Mouse (Mus musculus): ENCODE data around the gene Ttc38.
A peak's percentile ranks its signal among the peaks of the same experiment; 100 is the strongest.
"Not testable (repeated sequence)": the region's sequence is repeated elsewhere in the genome, so short reads cannot be mapped to it uniquely, and the experiment has no call there.

Gene Ttc38

DNA sequence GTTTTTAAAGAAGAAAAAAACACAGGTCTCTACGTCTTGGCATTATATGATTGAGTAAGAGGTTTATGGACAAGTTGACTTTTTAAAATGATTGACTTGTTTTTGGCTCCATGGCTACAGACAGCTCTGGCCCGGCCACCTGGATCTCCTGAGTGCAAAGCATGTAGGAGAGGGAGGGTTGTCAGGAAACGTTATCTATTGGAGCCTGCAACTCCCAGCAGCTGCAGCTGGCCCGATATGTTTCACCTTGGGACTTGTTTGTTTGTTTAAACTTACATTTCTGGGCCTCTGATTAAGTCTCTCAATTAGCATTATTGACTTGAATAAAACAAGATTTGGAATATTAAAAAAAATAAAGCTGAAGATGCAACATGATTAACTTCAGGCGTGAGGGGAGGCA, 5.4 kb upstream of the Ttc38 start:
- no peak for DNase-seq (ENCODE audit: low spot score)

DNA sequence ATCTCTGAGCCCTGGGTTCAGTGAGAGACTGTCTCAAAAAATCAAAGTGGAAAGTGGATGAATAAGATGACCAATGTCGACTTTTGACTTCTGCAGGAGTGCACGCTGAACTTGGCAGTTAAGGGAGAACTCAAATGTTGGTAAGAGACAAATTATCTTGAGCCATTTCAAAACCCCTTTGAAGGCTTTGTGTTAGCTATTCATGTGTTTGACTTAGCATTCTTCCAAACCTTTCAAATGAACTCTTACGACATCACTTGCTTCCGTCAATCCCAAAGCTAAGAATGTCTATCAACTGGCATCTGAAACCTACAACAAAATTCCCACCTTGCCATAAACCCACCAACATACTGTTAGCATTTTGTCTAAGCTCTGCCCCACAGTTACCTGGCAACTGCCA, 4.0 kb upstream of the Ttc38 start:
- no peak for DNase-seq (ENCODE audit: low spot score)

DNA sequence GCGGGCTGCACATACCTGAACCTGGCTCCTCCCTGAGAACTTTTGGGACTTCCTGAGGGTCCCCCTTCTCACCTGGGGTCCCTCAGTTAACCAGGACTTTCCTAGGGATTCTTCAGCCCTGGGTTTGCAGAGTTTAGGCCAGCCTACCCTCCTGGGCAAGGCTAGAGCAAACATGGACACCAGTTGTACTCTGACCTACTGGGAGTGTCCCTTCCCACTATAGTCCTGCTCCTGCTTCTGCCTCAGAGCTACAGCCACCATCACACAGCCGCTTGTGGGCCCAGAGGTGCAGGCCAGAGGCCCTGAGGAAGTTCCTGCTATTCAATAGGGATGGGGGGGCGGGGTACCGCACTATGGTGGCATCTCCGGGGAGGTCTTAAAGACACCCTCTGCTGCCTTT, 2.6 kb upstream of the Ttc38 start:
- no peak for DNase-seq (ENCODE audit: low spot score)

DNA sequence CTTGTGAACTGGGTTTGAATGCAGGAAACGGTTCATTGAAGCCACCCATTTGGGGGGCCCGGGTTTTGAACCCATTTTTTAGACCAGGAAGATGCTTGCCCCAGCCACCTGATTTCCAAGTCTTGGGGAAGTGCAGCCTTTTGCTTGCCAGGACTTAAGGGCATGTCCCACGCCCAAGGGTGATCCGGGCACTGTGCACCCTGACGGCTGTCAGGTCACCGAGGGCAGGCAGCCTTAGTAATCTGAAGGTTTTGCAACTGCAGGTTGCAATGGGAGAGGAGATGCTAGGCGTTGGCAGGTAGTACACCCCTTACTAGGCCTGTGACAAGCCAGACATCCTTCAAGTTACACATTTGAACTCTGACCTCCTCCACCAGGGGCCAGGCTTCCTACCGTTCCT, 493 bp downstream of the Ttc38 start:
- DNase-seq (ENCODE audit: low spot score) = no peak

DNA sequence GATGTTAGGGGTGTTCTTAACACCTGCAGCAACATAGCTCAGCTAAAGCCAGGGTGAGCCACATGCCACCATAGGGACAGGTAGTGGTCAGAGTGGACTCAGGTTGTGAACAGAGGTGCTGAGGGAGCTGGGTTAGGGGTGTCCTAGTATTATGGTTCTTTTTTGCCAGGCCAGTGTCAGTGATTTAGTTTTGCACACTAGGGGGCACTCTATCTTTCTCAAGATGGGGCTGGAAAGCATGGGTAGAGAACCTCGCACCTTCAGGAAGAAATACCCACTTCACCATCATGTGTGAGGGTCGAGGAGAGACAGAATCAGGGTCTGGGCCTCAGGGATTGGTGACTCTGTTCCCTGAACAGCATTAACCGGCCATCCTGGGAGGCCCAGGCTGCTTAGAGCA, 3.2 kb downstream of the Ttc38 start:
- DNase-seq (ENCODE audit: low spot score) = no peak

DNA sequence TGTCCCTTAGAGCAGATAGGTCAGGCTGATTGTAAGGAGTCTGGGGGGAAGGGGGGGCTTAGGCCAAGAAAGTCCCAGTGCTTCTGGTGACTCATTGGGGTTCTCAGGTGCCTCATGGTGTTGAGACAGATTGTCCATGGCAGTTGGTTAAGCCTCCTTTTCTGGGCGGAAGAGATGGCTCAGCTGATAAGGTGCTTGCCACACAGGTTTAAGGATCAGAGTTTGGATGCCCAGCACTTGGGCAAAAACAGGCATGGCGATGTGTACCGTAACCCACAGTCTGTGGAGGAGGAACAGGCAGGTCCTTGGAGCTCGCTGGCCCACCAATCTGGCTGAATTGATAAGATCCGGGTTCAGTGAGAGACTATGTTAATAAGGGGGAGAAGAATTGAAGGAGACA, 4.8 kb downstream of the Ttc38 start:
- no peak for DNase-seq (ENCODE audit: low spot score)

DNA sequence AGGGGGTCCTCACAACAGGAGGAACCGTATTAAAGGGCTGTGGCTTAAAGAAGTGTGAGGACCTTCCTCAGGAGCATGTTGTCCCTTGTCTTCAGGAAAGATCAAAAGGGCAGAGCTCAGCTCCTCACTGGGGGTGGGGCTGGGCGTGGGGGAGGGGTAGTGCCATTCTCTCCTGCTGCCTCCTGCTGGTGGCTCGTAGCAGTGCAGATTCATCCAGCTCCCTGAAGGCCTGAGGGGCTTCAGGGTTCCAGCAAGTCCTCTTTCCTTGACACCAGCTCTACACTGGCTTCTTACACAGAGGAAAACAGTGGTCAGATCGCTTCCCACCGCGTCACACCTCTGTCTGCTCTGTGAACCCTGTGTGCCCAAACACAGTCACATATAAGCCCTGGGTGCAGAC, 8.9 kb downstream of the Ttc38 start:
- no peak for DNase-seq (ENCODE audit: low spot score)

DNA sequence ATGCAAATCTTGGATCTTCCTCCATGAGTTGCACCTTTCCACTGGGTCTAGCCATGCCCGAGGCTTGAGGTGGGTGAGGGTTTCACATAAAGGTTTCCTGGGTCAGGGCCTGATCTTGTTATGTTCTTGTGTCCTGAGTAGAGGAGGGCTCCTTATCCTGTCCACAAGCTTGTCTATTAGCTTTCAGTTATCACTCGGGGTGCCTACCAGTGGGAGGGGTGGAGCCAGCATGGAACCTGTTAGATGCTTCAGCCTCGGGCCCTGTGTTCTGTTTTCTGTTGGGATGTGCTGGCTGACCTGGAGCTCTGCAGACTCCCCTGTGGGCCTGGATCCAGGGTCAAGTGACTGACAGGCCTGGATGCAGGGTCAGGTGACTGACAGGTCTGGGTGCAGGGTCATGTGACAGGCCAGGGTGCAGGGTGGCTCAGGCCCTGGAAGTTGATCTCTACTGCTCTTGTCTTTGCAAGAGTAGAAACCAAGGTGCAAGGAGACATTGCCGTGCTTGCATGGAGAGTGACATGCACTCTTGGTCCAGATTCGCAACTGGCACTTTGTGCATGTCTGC, 9.8 kb downstream of the Ttc38 start:
- DNase-seq (ENCODE audit: low spot score) = no peak

DNA sequence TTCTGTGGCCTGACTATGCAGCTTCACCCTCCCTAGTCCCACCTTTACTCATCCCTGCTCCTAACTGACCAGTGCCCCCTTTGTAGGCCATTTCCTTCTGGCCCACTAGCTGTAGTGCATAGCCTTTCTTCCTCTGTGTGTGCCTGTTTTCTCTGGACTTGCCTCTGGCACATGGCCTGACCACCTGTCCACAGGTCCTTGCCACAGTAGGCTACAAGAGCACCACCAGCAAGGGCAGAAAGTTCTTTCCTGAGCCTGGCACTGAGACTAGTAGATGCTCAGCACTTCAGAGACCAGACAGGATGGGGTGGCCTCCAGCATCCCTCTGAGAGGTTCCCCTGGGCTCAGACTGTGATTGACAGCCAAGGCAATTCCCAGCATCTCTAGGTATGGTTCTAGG, 13.0 kb downstream of the Ttc38 start:
- DNase-seq (ENCODE audit: low spot score) = no peak

DNA sequence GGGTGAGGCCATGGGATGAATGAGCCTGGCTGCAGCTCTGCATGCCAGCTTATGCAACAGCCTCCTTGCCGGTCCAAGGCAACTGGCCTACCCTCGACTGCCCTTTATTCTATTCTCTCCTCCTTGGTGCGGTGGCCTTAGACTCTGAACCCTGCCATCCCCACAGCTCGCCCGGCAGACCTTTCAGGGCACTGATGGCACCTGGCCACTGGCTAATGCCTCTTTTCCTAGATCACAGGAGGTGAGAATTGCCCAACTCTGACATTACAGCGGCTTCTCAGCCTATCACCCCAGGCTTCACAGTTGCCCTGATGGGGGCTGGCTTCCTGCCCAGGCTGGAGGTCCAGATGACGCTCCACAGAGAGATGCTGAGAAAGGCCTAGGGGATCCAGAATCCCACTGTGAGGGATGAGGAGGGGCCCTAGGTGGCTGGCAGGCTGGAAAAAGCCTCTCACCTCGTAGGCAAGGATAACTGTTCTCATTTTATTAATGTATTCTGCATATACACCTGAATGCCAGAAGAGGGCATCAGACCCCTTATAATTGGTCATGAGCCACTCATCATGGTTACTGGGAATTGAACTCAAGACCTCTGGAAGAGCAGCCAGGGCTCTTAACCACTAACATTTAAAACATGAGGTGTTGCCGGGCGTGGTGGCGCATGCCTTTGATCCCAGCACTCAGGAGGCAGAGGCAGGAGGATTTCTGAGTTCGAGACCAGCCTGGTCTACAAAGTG, 19.7 kb downstream of the Ttc38 start:
- no peak for DNase-seq (ENCODE audit: low spot score)

DNA sequence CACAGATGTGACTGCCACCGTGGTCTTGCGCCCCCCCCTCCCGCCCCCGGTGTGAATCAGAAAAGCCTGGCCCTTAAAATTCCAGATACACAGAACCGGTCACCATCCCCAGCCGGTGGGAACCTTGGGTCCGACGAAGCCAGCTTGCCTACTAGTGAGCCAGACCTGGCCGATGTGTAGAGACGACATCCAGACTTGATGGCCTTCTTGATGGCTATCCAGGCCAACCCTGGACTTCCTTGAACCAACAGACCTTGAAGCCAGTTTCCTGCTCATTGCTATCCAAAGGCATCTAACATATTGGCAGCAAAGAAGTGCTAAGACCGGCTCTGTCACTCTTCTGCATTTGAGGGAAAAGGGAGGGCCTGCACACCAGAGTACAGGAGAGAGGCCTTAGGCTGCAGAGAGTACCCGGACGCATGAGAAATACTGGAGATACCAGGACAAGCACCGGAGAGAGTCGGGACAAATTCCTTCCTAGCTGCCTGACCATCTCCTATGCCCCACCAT, 26.9 kb downstream of the Ttc38 start:
- no peak for DNase-seq (ENCODE audit: low spot score)

DNA sequence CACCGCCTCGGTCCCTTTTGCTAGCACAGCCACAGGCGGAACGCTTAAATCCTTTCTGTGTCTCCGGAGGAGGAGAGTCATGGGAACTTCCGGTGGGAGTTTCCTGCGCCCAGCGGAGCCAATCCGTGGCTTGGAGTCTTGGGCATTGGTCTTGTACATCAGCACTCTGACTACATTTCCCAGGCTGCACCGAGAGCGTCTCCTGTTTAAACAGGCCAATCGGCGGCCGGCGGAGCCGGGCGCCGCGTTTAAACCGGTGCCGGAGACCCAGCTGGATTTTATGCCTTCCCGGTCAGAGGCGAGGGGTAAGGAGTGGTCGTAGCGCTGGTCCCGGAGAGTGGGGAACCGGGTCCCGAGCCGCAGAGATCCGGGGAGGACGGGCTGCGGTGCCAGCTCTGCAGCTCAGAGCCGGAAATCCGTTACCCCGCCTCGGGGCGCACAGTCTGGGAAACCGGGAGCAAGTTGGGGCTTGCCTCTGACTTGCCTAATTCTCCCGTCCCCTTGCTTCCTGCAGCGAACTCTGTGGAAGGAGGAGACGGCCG, 27.5 kb downstream of the Ttc38 start, which contains the start of gene Gtse1:
Gtse1 (plus strand) TSS at position 256 of the 542 bp plus-strand sequence.
- DNase-seq (ENCODE audit: low spot score) = peak; percentile 94

DNA sequence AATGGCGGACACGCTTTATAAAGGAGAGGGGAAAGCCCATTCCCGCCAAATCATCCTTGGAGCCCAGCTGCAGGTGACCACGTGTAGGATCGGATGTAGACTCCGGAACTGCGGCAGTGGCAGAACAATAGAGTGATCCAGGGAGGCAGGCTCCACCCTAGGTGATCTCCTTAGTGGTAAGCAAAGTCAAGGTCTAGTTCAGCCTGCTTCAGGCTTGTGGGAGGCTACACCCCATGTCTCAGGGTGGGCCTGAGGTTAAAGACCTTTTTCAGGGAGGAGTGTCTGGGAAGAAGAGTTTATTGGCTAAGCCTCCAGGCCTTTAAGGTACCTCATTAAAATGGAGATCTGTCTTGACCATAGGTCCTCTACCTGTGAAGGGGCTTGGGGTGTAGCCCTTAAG, 33.8 kb downstream of the Ttc38 start:
- DNase-seq (ENCODE audit: low spot score) = not testable (repeated sequence)

DNA sequence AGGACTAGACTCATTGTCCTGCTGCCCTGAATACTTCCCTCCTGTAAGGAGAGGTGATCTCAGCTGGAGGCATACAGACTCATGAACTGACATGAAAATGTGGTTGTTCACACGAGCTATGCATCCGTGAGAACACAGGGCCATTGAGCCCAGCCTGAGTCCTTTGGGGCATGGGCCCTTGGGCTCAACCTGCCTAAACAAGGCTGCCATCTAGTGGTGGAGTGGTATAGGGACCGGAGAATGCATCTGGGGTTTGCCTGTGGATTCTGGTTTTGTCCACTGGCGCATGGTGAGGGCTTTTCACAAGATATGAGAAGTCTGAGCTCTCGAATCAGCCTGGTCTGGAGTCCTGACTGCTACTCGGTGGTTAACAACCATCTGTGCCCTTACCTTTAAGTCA, 35.6 kb downstream of the Ttc38 start:
- peak; percentile 80 for DNase-seq (ENCODE audit: low spot score)

DNA sequence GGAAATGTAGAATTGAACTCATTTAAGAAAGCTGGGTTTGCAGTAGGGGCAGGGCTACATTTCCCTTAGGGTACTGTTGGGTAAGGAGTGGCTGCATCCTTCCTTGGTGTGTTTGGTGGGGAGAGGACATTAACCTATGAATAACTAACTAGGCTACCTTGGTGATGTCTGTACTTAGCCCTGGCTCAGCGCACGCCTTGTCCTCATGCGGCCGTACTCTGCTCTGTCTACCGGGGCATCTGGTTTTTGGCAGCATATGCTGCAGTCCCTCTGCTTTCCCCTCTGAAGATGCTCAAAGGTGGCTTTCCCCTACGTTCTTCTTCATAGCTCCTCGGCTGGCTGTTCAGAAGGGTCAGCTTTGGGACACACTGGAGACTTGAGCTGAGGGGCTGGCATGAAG, 45.2 kb downstream of the Ttc38 start:
- no peak for DNase-seq (ENCODE audit: low spot score)

DNA sequence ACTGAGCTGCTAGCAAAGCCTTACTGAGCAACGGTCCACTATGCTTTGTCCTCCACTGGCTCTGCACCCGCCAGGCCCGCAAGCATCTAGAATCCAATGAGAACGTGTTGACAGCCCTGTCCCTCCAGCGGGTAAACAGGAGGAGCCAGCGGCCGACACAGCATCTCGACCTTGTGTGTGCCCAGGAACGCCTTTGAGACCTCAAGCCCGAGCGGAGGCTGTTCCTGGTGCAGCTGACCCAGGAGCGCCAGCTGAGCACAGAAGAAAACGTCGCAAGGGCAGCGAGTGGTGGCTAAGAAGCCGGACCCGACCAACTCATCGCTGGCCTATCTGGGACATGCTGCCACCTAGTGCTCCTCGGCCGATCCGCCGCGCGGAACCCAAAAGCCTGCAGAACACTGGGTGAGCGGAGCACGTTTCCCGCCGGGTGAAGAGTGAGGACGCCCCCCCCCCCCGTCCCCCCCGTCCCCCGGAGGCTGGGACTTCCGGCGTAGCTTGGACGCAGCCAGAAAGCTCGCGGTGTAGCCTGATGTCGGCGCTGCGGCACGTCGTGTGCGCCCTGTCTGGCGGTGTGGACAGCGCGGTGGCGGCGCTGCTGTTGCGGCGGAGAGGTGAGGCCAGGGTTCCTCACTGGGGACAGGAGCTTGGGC, 46.9 kb downstream of the Ttc38 start, which contains the start of gene Trmu:
Trmu (plus strand) TSS at position 465 of the 650 bp plus-strand sequence.
- DNase-seq (ENCODE audit: low spot score) = peak; percentile 90

DNA sequence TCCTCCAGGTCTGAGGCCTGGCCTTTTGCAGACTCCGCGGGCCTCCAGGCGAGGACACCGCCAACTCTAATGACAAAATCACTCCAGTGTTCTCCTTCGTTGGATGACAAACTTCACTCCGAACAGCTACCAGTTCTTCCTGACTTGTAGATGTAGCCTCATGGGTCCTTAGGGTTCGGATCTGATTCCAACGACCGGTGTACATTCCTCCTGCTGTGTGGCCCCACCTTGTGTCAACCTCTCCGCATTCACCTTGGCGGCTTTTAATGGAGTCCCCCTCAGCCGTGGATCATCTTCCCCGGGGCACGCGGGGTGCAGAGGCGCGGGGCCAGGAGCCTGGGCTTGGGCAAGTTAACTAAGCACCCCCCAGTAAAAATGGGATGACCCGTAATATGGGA, 47.4 kb downstream of the Ttc38 start:
- DNase-seq (ENCODE audit: low spot score) = no peak

DNA sequence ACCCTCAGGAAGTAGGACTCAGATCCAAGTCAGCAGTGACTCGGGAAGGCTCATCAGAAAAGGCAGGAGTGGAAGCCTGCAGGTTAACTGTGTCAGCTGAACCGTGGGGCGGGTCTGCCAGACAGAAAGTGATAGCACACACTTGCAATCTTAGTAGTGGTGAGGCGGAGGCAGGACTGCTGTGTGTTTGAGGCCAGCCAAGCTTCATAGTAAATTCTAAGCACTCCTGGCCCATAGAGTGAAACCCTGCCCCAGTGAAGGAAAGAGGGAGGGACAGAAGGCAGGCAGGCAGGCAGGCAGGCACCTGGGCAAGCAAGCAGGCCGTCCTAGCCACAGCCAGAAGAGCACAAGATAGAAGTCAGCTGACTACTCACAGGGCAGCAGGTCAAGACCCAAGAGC, 53.5 kb downstream of the Ttc38 start:
- DNase-seq (ENCODE audit: low spot score) = no peak

DNA sequence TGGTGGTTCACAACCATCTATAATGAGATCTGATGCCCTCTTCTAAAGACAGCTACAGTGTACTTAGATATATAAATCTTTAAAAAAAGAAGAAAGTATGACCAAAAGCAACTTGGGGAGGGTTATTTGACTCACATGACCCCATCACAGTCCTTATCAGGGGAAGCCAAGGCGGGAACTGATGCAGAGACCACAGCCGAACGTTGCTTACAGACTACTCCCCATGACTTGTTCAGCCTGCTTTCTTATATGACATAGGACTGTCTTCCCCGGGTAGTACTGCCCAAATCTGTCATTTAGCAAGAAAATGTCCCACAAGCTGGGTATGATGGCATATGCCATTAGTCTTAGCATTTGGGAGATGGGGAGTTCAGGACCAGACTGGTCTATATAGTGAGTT, 57.1 kb downstream of the Ttc38 start:
- no peak for DNase-seq (ENCODE audit: low spot score)

DNA sequence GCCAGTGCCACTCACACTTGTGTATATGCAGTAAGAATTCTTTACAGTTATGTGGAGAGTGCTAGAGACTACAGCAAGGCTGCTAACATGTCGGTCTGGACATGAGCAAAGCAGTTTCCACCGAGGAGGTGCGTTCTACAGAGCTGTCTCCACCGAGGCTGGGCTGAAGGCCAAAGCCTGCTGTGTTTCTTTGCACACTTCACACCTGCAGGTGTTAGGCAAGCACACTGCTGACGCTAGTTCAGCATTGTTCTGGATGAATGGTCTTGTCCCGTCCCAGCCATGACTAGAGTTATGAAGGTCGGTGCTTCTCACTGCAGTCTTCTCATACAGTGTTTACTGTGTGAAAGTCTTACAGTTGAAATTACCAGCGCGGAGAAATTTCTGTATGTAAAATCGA, 59.9 kb downstream of the Ttc38 start:
- DNase-seq (ENCODE audit: low spot score) = no peak

DNA sequence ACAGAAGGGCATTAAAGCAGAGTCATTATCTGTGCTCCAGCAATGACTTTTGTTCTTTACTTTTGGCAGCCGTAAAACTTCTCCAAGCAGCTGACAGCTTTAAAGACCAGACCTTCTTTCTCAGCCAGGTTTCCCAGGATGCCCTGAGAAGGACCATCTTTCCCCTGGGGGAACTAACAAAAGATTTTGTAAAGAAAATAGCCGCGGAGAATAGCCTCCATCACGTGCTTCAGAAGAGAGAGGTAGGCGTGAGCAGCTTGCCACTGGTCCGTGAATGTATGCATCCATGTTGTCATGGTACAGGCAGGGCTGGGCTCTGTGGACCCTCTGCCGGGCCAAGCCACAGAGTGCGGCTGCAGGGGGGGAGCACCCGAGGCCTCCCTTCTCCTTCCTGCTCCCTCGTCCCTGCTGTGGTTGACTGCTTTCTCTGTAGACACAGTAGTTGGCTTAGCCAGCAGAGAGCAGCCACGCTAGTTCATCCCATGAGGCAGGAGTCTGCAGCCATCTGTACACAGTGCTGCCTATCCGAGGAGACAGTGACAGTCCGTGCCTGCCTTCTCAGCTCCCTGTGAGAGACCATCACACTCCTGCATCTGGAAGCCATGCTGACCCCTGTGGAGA, 60.5 kb downstream of the Ttc38 start:
- no peak for DNase-seq (ENCODE audit: low spot score)

DNA sequence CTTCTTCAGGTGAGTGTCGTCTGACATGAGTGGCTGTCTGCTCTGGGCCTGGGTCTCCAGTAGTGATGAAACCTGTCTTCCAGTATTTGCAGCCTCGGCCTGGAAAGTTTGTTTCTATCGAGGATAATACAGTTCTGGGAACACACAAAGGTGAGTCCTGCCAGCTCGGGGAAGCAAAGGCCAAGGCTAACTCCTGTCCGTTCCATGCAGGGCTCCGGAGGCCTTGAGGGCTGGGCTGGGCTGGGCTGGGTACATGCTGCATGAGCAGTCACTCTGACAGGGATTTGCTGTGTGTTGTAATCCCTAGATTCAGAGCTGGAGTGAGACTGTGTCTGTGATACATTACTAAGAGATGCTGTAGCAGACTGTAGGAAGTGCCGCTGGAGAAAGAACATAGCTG, 61.8 kb downstream of the Ttc38 start:
- DNase-seq (ENCODE audit: low spot score) = no peak

DNA sequence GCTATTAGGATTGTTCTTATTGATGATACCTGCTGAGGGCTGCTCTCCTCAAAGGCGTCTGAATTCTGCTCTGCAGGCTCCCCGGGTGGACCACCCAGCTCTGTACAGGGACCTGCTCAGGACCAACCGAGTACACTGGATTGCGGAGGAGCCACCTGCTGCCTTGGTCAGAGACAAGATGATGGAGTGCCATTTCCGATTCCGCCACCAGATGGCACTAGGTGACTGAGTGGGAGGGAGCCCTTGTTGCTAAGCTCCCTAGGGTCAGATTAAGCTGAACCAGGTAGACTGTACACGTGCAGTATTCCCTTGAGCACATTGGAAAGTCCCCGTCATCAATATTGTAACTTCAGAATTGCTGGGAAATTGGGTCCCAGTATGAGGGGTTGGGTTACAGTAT, 64.2 kb downstream of the Ttc38 start:
- DNase-seq (ENCODE audit: low spot score) = peak; percentile 64
